Mouse (Mus musculus) C2C12 (cell line): ENCODE data around the gene Cfap99.

Source experiments
- CTCF ChIP-seq: IDR thresholded peaks from one replicate; pipeline ENCODE4 v1.5.1; 2011; ENCODE audit not compliant: control insufficient read depth, insufficient read depth, insufficient read length
- MAX ChIP-seq: IDR thresholded peaks from one replicate; pipeline ENCODE4 v1.6.1; 2011; ENCODE audit warnings: mild to moderate bottlenecking, control low read depth
- MYOD1 ChIP-seq: IDR thresholded peaks from one replicate; pipeline ENCODE4 v1.6.1; 2011; ENCODE audit warnings: low read depth; ENCODE audit not compliant: control insufficient read depth, insufficient read length
- MYOG ChIP-seq: IDR thresholded peaks from one replicate; pipeline ENCODE4 v1.6.1; 2011; ENCODE audit not compliant: control insufficient read depth, insufficient read length; ENCODE audit errors: extremely low read depth

DNA sequence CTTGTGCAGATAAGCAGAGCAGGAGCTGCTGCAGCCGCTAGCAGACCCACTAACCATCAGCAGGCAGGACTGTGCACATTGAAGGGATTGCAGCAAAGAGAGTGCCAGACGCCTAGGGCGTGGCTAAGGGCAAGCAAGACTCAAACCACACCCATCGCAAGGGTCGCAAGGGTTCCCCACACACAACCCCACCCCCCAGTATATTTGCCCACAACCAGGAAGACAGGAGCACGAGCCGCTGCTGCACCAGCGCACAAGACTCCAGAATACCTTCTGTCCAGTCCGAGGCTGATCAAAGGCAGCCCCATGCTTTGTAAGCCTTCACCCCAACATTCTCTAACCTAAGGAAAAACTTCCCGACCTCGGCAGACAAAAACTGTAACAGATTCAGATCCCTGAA is 1.9 kb upstream of the Cfap99 start:
- TF ChIP-seq CTCF = no peak
- no peak for TF ChIP-seq MYOG
- no peak for TF ChIP-seq MYOD1
- TF ChIP-seq MAX = no peak
